Mouse (Mus musculus) olfactory bulb, adult 2 months (tissue): ENCODE data around the gene Gid4. TPM values are rescaled to one million over a fixed set of nuclear protein-coding genes. Genes with fewer than 3 reads are reported as not detected.

Experiments
- H3K27ac ChIP-seq: fragments of 200-500 bp; 2 replicates; pipeline ENCODE4 v1.5.1; 2012; ENCODE audit warnings: low read depth, low read length; ENCODE audit not compliant: insufficient read depth
- H3K4me1 ChIP-seq: fragments of 200-500 bp; 2 replicates; pipeline ENCODE4 v1.6.1; 2012; ENCODE audit warnings: low read length; ENCODE audit not compliant: control insufficient read depth, insufficient read depth
- H3K4me3 ChIP-seq: fragments of 200-500 bp; 2 replicates; pipeline ENCODE4 v1.5.1; 2012; ENCODE audit warnings: mild to moderate bottlenecking, low read depth, low read length, moderate library complexity; ENCODE audit not compliant: insufficient read depth
- CTCF ChIP-seq: fragments of 200-500 bp; IDR thresholded peaks from 2 replicates; pipeline ENCODE4 v1.5.1; 2012; ENCODE audit warnings: low read depth, mild to moderate bottlenecking, low read length, moderate library complexity; ENCODE audit not compliant: insufficient read depth
- POLR2A ChIP-seq: fragments of 200-500 bp; IDR thresholded peaks from 2 replicates; pipeline ENCODE4 v1.6.1; 2012; ENCODE audit warnings: mild to moderate bottlenecking, low read depth, low read length, moderate library complexity; ENCODE audit not compliant: insufficient read depth
- WGBS: fragments of 180-500 bp; shearing (Covaris S2); methylation state at CpG from one replicate; pipeline ENCODE4 v1.1.7; 2018; 5-methylcytosine and 5-hydroxymethylcytosine counted together
- polyA plus RNA-seq: library from polyadenylated mRNA; stranded (reverse); fragments of >200 nt; gene quantifications from 2 replicates; pipeline ENCODE4 v1.2.4, GENCODE M21; 2012; ENCODE audit warnings: low replicate concordance; ENCODE audit not compliant: missing spikeins, insufficient read depth, insufficient read length

The Gid4 gene
- polyA plus RNA-seq, 1 experiment: not detected

DNA sequence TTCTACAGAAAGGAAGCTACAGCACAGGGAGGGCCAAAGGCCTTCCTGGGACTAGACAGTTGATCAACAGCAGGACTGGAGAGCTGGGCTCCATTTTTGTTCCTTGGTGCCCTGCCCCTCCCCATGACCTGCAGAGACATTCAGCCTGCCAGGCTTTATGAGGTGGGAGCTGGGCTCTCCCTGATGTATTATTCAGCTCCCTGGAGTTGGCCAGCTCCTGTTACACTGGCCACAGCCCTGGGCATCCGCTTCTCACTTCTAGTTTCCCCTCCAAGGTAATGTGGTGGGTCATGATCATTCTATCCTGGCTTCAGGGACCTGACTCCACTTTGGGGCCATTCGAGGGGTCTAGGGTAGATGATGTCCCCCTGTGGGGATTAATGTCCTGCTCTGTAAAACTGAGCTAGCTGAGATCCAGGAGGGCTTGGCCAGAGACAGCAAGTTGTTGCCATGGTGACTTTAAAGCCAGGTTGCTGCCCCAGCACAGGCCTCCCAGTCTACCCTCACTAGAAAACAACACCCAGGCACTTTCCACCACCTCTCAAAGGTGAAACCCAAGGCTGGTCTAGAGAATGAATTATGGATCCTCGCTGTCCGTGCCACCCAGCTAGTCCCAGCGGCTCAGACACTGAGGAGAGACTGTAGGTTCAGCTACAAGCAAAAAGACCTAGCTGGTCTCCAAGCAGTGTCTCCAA lies 58.9 kb downstream of the Gid4 start:
- H3K4me3 ChIP-seq: no peak overlapping the region
- H3K27ac ChIP-seq: no peak overlapping the region
- no peaks in the 10 kb centered on the region for H3K4me1 ChIP-seq
- WGBS: 85% methylated on average over 5 of the region's 5 CpGs
- TF ChIP-seq POLR2A (no peak), CTCF (no peak)

DNA sequence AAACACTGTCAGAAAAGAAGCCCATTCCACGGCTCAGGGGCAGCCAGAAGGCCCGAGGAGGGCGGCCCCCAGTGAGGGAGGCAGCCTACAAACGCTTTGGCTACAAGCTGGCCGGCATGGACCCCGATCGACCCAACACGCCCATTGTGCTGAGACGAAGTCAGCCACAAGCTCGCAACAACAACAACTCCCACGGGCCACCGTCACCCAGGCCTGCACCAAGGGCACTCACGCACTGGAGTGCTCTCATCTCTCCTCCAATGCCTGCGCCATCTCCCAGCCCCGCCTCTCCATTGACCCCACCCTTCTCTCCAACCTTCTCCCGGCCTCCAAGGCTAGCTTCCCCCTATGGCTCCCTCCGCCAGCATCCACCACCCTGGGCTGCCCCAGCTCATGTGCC lies 61.2 kb downstream of the Gid4 start:
- no peaks in the 10 kb centered on the region for H3K4me1 ChIP-seq
- no peak overlapping the region for H3K4me3 ChIP-seq
- WGBS: 50% methylated on average over 17 of the region's 17 CpGs
- TF ChIP-seq CTCF: no peak
- no peak for TF ChIP-seq POLR2A
- no peak overlapping the region for H3K27ac ChIP-seq

- no peak overlapping the region for H3K27ac ChIP-seq
- H3K4me1 ChIP-seq: no peaks in the 10 kb centered on the region
- H3K4me3 ChIP-seq: no peak overlapping the region
- 61% methylated on average over 3 of the region's 3 CpGs for WGBS
- TF ChIP-seq CTCF (no peak), POLR2A (no peak)
Measured at GRCm38 (mm10) chr11:60486267-60486666, 69.3 kb downstream of the Gid4 start.

DNA sequence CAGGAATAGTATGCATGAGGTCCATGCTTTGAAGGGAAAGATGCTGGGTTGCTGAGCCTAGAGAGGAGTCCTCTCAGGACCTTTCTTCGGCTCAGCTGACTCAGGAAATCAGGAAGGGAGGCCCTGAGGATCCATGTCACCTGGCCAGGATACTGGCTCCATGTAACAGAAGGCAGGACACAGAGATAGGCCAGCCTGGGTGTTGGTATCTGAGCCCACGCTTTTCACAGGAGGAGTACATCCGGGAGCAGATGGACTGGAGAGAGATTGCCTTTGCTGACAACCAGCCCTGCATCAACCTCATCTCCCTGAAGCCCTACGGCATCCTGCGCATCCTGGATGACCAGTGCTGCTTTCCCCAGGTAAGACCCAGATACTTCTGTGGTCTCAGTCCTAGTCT lies 75.8 kb downstream of the Gid4 start:
- TF ChIP-seq CTCF (no peak), POLR2A (no peak)
- H3K4me3 ChIP-seq: no peak overlapping the region
- no peaks in the 10 kb centered on the region for H3K4me1 ChIP-seq
- no peak overlapping the region for H3K27ac ChIP-seq
- 87% methylated on average over 5 of the region's 5 CpGs for WGBS

- Histone ChIP-seq H3K4me1 (no peaks in the 10 kb centered on the region), H3K27ac (no peak overlapping the region), H3K4me3 (no peak overlapping the region)
- TF ChIP-seq CTCF (no peak), POLR2A (no peak)
- 59% methylated on average over 2 of the region's 2 CpGs for WGBS
Measured at GRCm38 (mm10) chr11:60495692-60496091, 78.7 kb downstream of the Gid4 start.

Other genes with a start within 250 kb of the Gid4 start
- gene Srebf1, start 194.6 kb upstream of the Gid4 start, polyA plus RNA-seq: not detected in 2 replicates
- gene Tom1l2, start 64.2 kb upstream of the Gid4 start, polyA plus RNA-seq: 119 TPM in 1 of 2 replicates, not detected in the other
- not detected in 2 replicates for gene Drc3, start 63.8 kb upstream of the Gid4 start, polyA plus RNA-seq
- gene Atpaf2, start 1.3 kb downstream of the Gid4 start, polyA plus RNA-seq: not detected in 2 replicates
- not detected in 2 replicates for gene Drg2, start 37.4 kb downstream of the Gid4 start, polyA plus RNA-seq
- gene Myo15, start 52.2 kb downstream of the Gid4 start, polyA plus RNA-seq: not detected in 2 replicates
- gene Alkbh5, start 119.2 kb downstream of the Gid4 start, polyA plus RNA-seq: not detected in 2 replicates